9 mouse cellular contexts compared by ENCODE assay signal in the genomic region with DNA sequence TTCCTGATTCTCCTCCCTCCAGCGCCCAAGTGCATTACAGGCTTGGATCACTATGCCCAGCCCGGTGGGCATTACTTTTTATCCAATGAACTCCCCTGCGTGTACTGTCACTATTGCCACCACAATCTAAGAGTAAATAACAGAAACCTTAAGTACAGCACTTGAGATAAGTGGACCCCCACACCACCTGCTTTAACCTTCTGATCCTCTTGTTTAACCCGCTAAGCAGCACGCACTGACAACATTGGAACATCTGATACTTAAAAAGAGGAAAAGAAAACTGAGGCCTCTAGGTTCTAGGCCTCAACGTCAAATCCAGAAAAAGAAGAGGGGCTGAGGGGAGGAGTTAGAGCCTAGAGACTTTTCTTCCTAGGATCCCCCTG. TPM values are rescaled to one million over a fixed set of nuclear protein-coding genes. Genes with fewer than 3 reads are reported as not detected.
DNase-seq lines count a peak whose midpoint lies in the region; ATAC-seq and TF ChIP-seq lines count a peak whose summit lies in the region.
"Had no signal": no experiment of that assay in that cellular context is flagged by ENCODE, and none has a peak within 500 bp of the region (broad histone marks: within the 10 kb centered on the region; RNA-seq: fewer than 3 reads in every experiment).

No protein-coding gene starts in this region.

- DNase-seq in layer of hippocampus, adult 2 months (ENCODE audit: low spot score in 2 of 2), result no peak
- DNase-seq in layer of hippocampus, adult 9-10 months (ENCODE audit: low spot score), result no peak
- no peak for DNase-seq in limb, embryonic 14.5 days (ENCODE audit: low spot score)
- no peak for DNase-seq in right cerebral cortex, adult 2 months (ENCODE audit: low spot score in 2 of 2)
- no peak for DNase-seq in cerebellum, postnatal 36 days
- no peak for DNase-seq in spleen, postnatal 14 days (ENCODE audit: low spot score in 2 of 2)

- WGBS in limb, embryonic 14.5 days, result 23% methylated on average over 6 of the region's 6 CpGs
- WGBS in neural tube, embryonic 13.5 days, result 30% methylated on average over 6 of the region's 6 CpGs

- peak overlapping the region; percentile 93 for H3K27ac ChIP-seq in layer of hippocampus, adult 2 months
- H3K27ac ChIP-seq in limb, embryonic 14.5 days (replicated peaks; ENCODE audit: low read depth, low read length), result peak overlapping the region; percentile 88
- H3K27ac ChIP-seq in neural tube, embryonic 13.5 days (replicated peaks), result peak overlapping the region; percentile 87

- no peak for TF ChIP-seq CTCF in layer of hippocampus, adult 2 months (conservative IDR thresholded peaks at IDR 0.05)

- peak overlapping the region; percentile 74 for H3K9ac ChIP-seq in limb, embryonic 14.5 days (ENCODE audit: low read depth, low read length, severe bottlenecking)
- H3K9ac ChIP-seq in neural tube, embryonic 13.5 days, result peak overlapping the region; percentile 68

- H3K9me3 ChIP-seq in limb, embryonic 14.5 days (ENCODE audit: control insufficient read depth, low read length), result no peaks in the 10 kb centered on the region
- H3K9me3 ChIP-seq in neural tube, embryonic 13.5 days, result no peaks in the 10 kb centered on the region

- peak overlapping the region; percentile 60 for H3K4me2 ChIP-seq in limb, embryonic 14.5 days (replicated peaks; ENCODE audit: low read depth, low read length, severe bottlenecking)
- peak overlapping the region; percentile 56 for H3K4me2 ChIP-seq in neural tube, embryonic 13.5 days

- peaks cover 26% of the 10 kb centered on the region for H3K36me3 ChIP-seq in limb, embryonic 14.5 days (ENCODE audit: control insufficient read depth, insufficient read depth, low read length)
- peaks cover 27% of the 10 kb centered on the region for H3K36me3 ChIP-seq in neural tube, embryonic 13.5 days

- no peaks in the 10 kb centered on the region for H3K27me3 ChIP-seq in limb, embryonic 14.5 days (ENCODE audit: control insufficient read depth, insufficient read depth, low read length)
- no peaks in the 10 kb centered on the region for H3K27me3 ChIP-seq in neural tube, embryonic 13.5 days

- peak overlapping the region; percentile 79 for H3K4me3 ChIP-seq in layer of hippocampus, adult 2 months
- peak overlapping the region; percentile 74 for H3K4me3 ChIP-seq in limb, embryonic 14.5 days (replicated peaks; ENCODE audit: low read length)
- peak overlapping the region; percentile 65 for H3K4me3 ChIP-seq in neural tube, embryonic 13.5 days

- ATAC-seq in erythroblast, adult 5-6 weeks (replicated peaks; ENCODE audit: low FRiP score, poor library complexity, severe bottlenecking), result 0 out of 2 replicates have a peak, but pooled peaks have one; percentile 6
- no peak for ATAC-seq in limb, embryonic 14.5 days (ENCODE audit: low FRiP score, low read depth)
- ATAC-seq in neural tube, embryonic 13.5 days (ENCODE audit: low read depth), result no peak

- peaks cover 4% of the 10 kb centered on the region; the same call in 1 of the 2 replicates for H3K4me1 ChIP-seq in limb, embryonic 14.5 days (ENCODE audit: control insufficient read depth, insufficient read depth, low read length)
- H3K4me1 ChIP-seq in neural tube, embryonic 13.5 days (replicated peaks), result peaks cover 27% of the 10 kb centered on the region

- TF ChIP-seq POLR2A in limb, embryonic 14.5 days (IDR thresholded peaks at IDR 0.05; ENCODE audit: borderline replicate concordance, extremely low read depth, insufficient read depth, insufficient read length), result no peak

RNA-seq across cellular contexts. Expression of a gene that starts 0.5 kb away (rescaled TPM):
- total RNA-seq in layer of hippocampus, adult 2 months (2021), result 10 to 100 TPM; 34.1 to 36.2 TPM
- total RNA-seq in erythroblast, adult 5-6 weeks (2015; ENCODE audit: low replicate concordance), result 0.58 and 4.2 TPM in 2 replicates
- total RNA-seq in erythroblast, adult 5-6 weeks (2017; ENCODE audit: low replicate concordance), result 11.3 and 12.6 TPM in 2 replicates
- polyA plus RNA-seq in limb, embryonic 14.5 days (2012; rRNA removed), result 88.0 and 97.9 TPM in 2 replicates
- 46.3 and 52.1 TPM in 2 replicates for polyA plus RNA-seq in limb, embryonic 14.5 days (2014; fragmentation: Nextera tagmentation; extraction: Ambion mirVana)
- polyA plus RNA-seq in neural tube, embryonic 13.5 days (2015; fragmentation: Nextera tagmentation; extraction: Ambion mirVana), result 54.8 and 58.9 TPM in 2 replicates

RNA-seq across cellular contexts. Expression of a gene that starts 0.6 kb away (rescaled TPM):
- total RNA-seq in layer of hippocampus, adult 2 months (2021), result 10 to 100 TPM; 16.5 to 17.6 TPM
- total RNA-seq in erythroblast, adult 5-6 weeks (2015; ENCODE audit: low replicate concordance), result 3.8 and 22.3 TPM in 2 replicates
- total RNA-seq in erythroblast, adult 5-6 weeks (2017; ENCODE audit: low replicate concordance), result 4.5 and 12.4 TPM in 2 replicates
- polyA plus RNA-seq in limb, embryonic 14.5 days (2012; rRNA removed), result 18.1 and 33.1 TPM in 2 replicates
- 18.0 and 20.5 TPM in 2 replicates for polyA plus RNA-seq in limb, embryonic 14.5 days (2014; fragmentation: Nextera tagmentation; extraction: Ambion mirVana)
- polyA plus RNA-seq in neural tube, embryonic 13.5 days (2015; fragmentation: Nextera tagmentation; extraction: Ambion mirVana), result 20.4 and 24.4 TPM in 2 replicates

RNA-seq across cellular contexts. Expression of a gene that starts 21.8 kb away (rescaled TPM):
- not detected for total RNA-seq in layer of hippocampus, adult 2 months (2021)
- total RNA-seq in erythroblast, adult 5-6 weeks (2015; ENCODE audit: low replicate concordance), result not detected in 2 replicates
- total RNA-seq in erythroblast, adult 5-6 weeks (2017; ENCODE audit: low replicate concordance), result not detected in 2 replicates
- polyA plus RNA-seq in limb, embryonic 14.5 days (2012; rRNA removed), result not detected in 2 replicates
- polyA plus RNA-seq in limb, embryonic 14.5 days (2014; fragmentation: Nextera tagmentation; extraction: Ambion mirVana), result not detected in 2 replicates
- not detected in 2 replicates for polyA plus RNA-seq in neural tube, embryonic 13.5 days (2015; fragmentation: Nextera tagmentation; extraction: Ambion mirVana)
- polyA plus RNA-seq: brain, embryonic 14.5 days had no signal

RNA-seq across cellular contexts. Expression of a gene that starts 29.2 kb away (rescaled TPM):
- total RNA-seq in layer of hippocampus, adult 2 months (2021), result 1 to 10 TPM; 2.1 to 2.5 TPM
- total RNA-seq in erythroblast, adult 5-6 weeks (2015; ENCODE audit: low replicate concordance), result not detected in 2 replicates
- total RNA-seq in erythroblast, adult 5-6 weeks (2017; ENCODE audit: low replicate concordance), result not detected in 2 replicates
- 9.2 and 11.6 TPM in 2 replicates for polyA plus RNA-seq in limb, embryonic 14.5 days (2012; rRNA removed)
- polyA plus RNA-seq in limb, embryonic 14.5 days (2014; fragmentation: Nextera tagmentation; extraction: Ambion mirVana), result 18.2 and 19.5 TPM in 2 replicates
- 0.32 and 0.92 TPM in 2 replicates for polyA plus RNA-seq in neural tube, embryonic 13.5 days (2015; fragmentation: Nextera tagmentation; extraction: Ambion mirVana)

RNA-seq across cellular contexts. Expression of a gene that starts 33.6 kb away (rescaled TPM):
- not detected for total RNA-seq in layer of hippocampus, adult 2 months (2021)
- total RNA-seq in erythroblast, adult 5-6 weeks (2015; ENCODE audit: low replicate concordance), result not detected in 2 replicates
- total RNA-seq in erythroblast, adult 5-6 weeks (2017; ENCODE audit: low replicate concordance), result not detected in 2 replicates
- 0.05 and 0.15 TPM in 2 replicates for polyA plus RNA-seq in limb, embryonic 14.5 days (2012; rRNA removed)
- polyA plus RNA-seq in limb, embryonic 14.5 days (2014; fragmentation: Nextera tagmentation; extraction: Ambion mirVana), result 0.57 and 0.69 TPM in 2 replicates
- polyA plus RNA-seq in neural tube, embryonic 13.5 days (2015; fragmentation: Nextera tagmentation; extraction: Ambion mirVana), result 0.50 and 0.66 TPM in 2 replicates
